Mouse (Mus musculus): ENCODE data around the gene Il9. TPM values are rescaled to one million over a fixed set of nuclear protein-coding genes. Genes with fewer than 3 reads are reported as not detected.

Gene Il9
- polyA plus RNA-seq, 1 experiment = not detected

DNA sequence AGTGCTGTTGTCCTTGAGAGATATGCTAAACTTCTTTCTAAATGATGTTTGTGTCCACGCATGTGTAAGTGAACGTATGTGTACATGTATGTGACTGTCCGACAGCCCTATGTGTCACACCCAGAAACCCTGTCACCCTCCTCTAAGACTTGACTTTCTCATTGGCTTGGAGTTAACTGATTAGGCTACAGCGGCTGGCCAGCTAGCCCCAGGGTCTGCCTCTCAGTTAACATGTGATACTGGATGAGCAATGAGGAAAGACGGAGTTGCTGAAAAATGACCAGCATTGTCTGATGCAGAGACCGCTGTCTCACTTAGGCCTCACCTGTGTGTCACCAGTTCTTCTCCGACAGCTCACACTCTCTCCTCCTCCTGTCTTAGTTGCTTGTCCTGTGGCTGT lies 45.8 kb upstream of the Il9 start:
- H3K4me2 ChIP-seq (ENCODE audit: low read depth) = no peak overlapping the region
- H3K27me3 ChIP-seq (ENCODE audit: control insufficient read depth, insufficient read depth, insufficient read length) = peaks cover 20% of the 10 kb centered on the region
- H3K36me3 ChIP-seq (ENCODE audit: control insufficient read depth, insufficient read depth) = no peaks in the 10 kb centered on the region
- no peak overlapping the region for H3ac ChIP-seq (ENCODE audit: control insufficient read depth, insufficient read length)
- H3K79me2 ChIP-seq (ENCODE audit: control insufficient read depth, insufficient read depth) = no peaks in the 10 kb centered on the region
- no peak overlapping the region for H3K4me3 ChIP-seq
- TF ChIP-seq MYOG (IDR thresholded peaks at IDR 0.05; ENCODE audit: control insufficient read depth in 1 of 3, insufficient read depth in 1 of 3, insufficient read length in 2 of 3, low read depth in 2 of 3) (no peak), MAX (IDR thresholded peaks at IDR 0.05; ENCODE audit: low read depth) (no peak), SRF (IDR thresholded peaks at IDR 0.05; ENCODE audit: control insufficient read depth, insufficient read length, low read depth) (no peak), POLR2AphosphoS2 (IDR thresholded peaks at IDR 0.05; ENCODE audit: insufficient read length, low read depth) (no peak), E2F4 (IDR thresholded peaks at IDR 0.05; ENCODE audit: insufficient read depth) (no peak), REST (IDR thresholded peaks at IDR 0.05; ENCODE audit: insufficient read depth, insufficient read length) (no peak), CEBPB (IDR thresholded peaks at IDR 0.05; ENCODE audit: insufficient read depth, poor library complexity, severe bottlenecking) (no peak), TCF3 (IDR thresholded peaks at IDR 0.05; ENCODE audit: insufficient read length, low read depth) (no peak), MYOD1 (IDR thresholded peaks at IDR 0.05; ENCODE audit: control insufficient read depth in 1 of 3, insufficient read length in 2 of 3, low read depth in 2 of 3) (no peak), USF1 (IDR thresholded peaks at IDR 0.05; ENCODE audit: low read depth) (no peak), TCF12 (IDR thresholded peaks at IDR 0.05; ENCODE audit: insufficient read depth, poor library complexity, severe bottlenecking) (no peak), POLR2A (IDR thresholded peaks at IDR 0.05; ENCODE audit: insufficient read length, low read depth) (no peak)

DNA sequence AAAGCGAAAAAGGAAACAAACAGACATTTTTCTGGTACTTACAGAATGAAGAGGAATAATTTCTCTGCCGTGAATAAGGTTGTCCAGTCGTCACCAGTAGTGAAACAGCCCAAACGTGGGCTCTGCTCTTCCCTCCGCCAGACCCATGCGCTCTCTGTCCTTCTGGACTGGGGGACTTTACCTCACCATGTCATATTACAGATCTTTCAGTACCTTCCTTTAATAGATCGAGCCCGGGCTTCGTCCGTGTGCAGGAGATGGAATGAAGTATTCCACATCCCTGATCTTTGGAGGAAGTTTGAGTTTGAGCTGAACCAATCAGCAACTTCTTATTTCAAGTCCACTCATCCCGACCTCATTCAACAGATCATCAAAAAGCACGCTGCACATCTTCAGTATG lies 44.8 kb upstream of the Il9 start:
- H3K4me2 ChIP-seq (ENCODE audit: low read depth) = no peak overlapping the region
- H3K79me2 ChIP-seq (ENCODE audit: control insufficient read depth, insufficient read depth) = no peaks in the 10 kb centered on the region
- no peak overlapping the region for H3K4me3 ChIP-seq
- H3K36me3 ChIP-seq (ENCODE audit: control insufficient read depth, insufficient read depth) = no peaks in the 10 kb centered on the region
- H3ac ChIP-seq (ENCODE audit: control insufficient read depth, insufficient read length) = no peak overlapping the region
- TF ChIP-seq TCF3 (IDR thresholded peaks at IDR 0.05; ENCODE audit: insufficient read length, low read depth) = no peak
- no peak for TF ChIP-seq E2F4 (IDR thresholded peaks at IDR 0.05; ENCODE audit: insufficient read depth)
- TF ChIP-seq MYOD1 (IDR thresholded peaks at IDR 0.05; ENCODE audit: control insufficient read depth in 1 of 3, insufficient read length in 2 of 3, low read depth in 2 of 3) = no peak
- TF ChIP-seq SRF (IDR thresholded peaks at IDR 0.05; ENCODE audit: control insufficient read depth, insufficient read length, low read depth) = no peak
- TF ChIP-seq MYOG (IDR thresholded peaks at IDR 0.05; ENCODE audit: control insufficient read depth in 1 of 3, insufficient read depth in 1 of 3, insufficient read length in 2 of 3, low read depth in 2 of 3) = no peak
- no peak for TF ChIP-seq POLR2A (IDR thresholded peaks at IDR 0.05; ENCODE audit: insufficient read length, low read depth)
- TF ChIP-seq MAX (IDR thresholded peaks at IDR 0.05; ENCODE audit: low read depth) = no peak
- TF ChIP-seq POLR2AphosphoS2 (IDR thresholded peaks at IDR 0.05; ENCODE audit: insufficient read length, low read depth) = no peak
- no peak for TF ChIP-seq USF1 (IDR thresholded peaks at IDR 0.05; ENCODE audit: low read depth)
- TF ChIP-seq CEBPB (IDR thresholded peaks at IDR 0.05; ENCODE audit: insufficient read depth, poor library complexity, severe bottlenecking) = no peak
- TF ChIP-seq REST (IDR thresholded peaks at IDR 0.05; ENCODE audit: insufficient read depth, insufficient read length) = no peak
- H3K27me3 ChIP-seq (ENCODE audit: control insufficient read depth, insufficient read depth, insufficient read length) = peaks cover 20% of the 10 kb centered on the region

GRCm38 (mm10) chr13:56522821-56523167 lies 40.7 kb upstream of the Il9 start:
- Histone ChIP-seq H3K4me3 (peak overlapping the region; percentile 19), H3K4me2 (ENCODE audit: low read depth) (peak overlapping the region; percentile 92), H3K36me3 (ENCODE audit: control insufficient read depth, insufficient read depth) (no peaks in the 10 kb centered on the region), H3K27me3 (ENCODE audit: control insufficient read depth, insufficient read depth, insufficient read length) (peaks cover 2% of the 10 kb centered on the region), H3K79me2 (ENCODE audit: control insufficient read depth, insufficient read depth) (no peaks in the 10 kb centered on the region), H3ac (ENCODE audit: control insufficient read depth, insufficient read length) (no peak overlapping the region)
- TF ChIP-seq TCF12 (IDR thresholded peaks at IDR 0.05; ENCODE audit: insufficient read depth, poor library complexity, severe bottlenecking) (no peak), POLR2A (IDR thresholded peaks at IDR 0.05; ENCODE audit: insufficient read length, low read depth) (no peak)

DNA sequence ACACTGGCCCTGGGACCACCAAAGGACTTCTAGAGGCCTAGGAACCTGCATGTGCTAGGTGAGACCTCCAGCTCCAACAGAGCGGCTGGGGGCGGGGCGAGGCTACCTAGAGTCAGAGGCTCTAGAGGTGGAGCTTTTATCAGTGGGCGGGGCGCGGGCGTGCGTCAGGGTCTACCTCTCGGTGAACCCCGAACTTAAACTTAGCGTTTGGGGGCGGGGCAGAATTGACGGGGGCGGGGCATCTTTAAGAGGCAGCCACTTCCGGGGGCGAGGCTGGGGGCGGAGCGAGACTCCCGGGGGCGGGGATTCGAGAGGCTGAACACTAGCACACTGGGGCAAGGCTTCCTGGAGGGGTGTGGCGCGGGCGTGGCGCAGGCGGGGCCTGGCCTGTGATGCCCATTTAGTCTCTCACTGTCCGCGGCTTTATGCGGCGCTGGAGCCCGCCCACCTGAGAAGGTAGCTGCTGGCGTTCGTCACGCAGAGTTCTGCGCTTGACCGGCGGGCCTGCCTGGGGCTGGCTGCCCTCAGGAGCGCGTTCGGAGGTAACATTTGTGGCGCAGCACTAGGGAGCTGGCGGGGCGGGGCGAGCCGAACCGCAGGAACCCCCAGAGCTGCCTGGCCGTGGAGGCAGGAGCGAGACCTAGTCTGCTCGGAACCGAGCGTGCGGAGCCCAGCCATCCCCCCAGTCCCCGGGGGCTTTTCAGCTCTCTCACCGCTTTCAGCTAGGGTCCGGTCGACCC lies 40.2 kb upstream of the Il9 start, which contains the start of gene Fbxl21:
TSS of gene Fbxl21 (plus strand) at position 392 of the 740 bp plus-strand sequence.
- Histone ChIP-seq H3K4me2 (ENCODE audit: low read depth) (peak within 1 kb of the TSS; percentile 92), H3K36me3 (ENCODE audit: control insufficient read depth, insufficient read depth) (no peaks in the 10 kb centered on the region), H3ac (ENCODE audit: control insufficient read depth, insufficient read length) (no peak within 1 kb of the TSS), H3K79me2 (ENCODE audit: control insufficient read depth, insufficient read depth) (no peaks in the 10 kb centered on the region), H3K27me3 (ENCODE audit: control insufficient read depth, insufficient read depth, insufficient read length) (no peaks in the 10 kb centered on the region), H3K4me3 (peak within 1 kb of the TSS; percentile 19)
- TF ChIP-seq SRF (IDR thresholded peaks at IDR 0.05; ENCODE audit: control insufficient read depth, insufficient read length, low read depth) (no peak), TCF12 (IDR thresholded peaks at IDR 0.05; ENCODE audit: insufficient read depth, poor library complexity, severe bottlenecking) (no peak), E2F4 (IDR thresholded peaks at IDR 0.05; ENCODE audit: insufficient read depth) (no peak), REST (IDR thresholded peaks at IDR 0.05; ENCODE audit: insufficient read depth, insufficient read length) (no peak), MAX (IDR thresholded peaks at IDR 0.05; ENCODE audit: low read depth) (no peak), USF1 (IDR thresholded peaks at IDR 0.05; ENCODE audit: low read depth) (no peak), POLR2AphosphoS2 (IDR thresholded peaks at IDR 0.05; ENCODE audit: insufficient read length, low read depth) (no peak)

- peaks cover 5% of the 10 kb centered on the region for H3K27me3 ChIP-seq (ENCODE audit: control insufficient read depth, insufficient read depth, insufficient read length)
- no peak overlapping the region for H3ac ChIP-seq (ENCODE audit: control insufficient read depth, insufficient read length)
- no peaks in the 10 kb centered on the region for H3K79me2 ChIP-seq (ENCODE audit: control insufficient read depth, insufficient read depth)
- no peaks in the 10 kb centered on the region for H3K36me3 ChIP-seq (ENCODE audit: control insufficient read depth, insufficient read depth)
- no peak overlapping the region for H3K4me2 ChIP-seq (ENCODE audit: low read depth)
- H3K4me3 ChIP-seq = no peak overlapping the region
- no peak for TF ChIP-seq MYOD1 (IDR thresholded peaks at IDR 0.05; ENCODE audit: control insufficient read depth in 1 of 3, insufficient read length in 2 of 3, low read depth in 2 of 3)
- no peak for TF ChIP-seq TCF3 (IDR thresholded peaks at IDR 0.05; ENCODE audit: insufficient read length, low read depth)
- no peak for TF ChIP-seq POLR2A (IDR thresholded peaks at IDR 0.05; ENCODE audit: insufficient read length, low read depth)
- TF ChIP-seq SRF (IDR thresholded peaks at IDR 0.05; ENCODE audit: control insufficient read depth, insufficient read length, low read depth) = no peak
- no peak for TF ChIP-seq REST (IDR thresholded peaks at IDR 0.05; ENCODE audit: insufficient read depth, insufficient read length)
- TF ChIP-seq MAX (IDR thresholded peaks at IDR 0.05; ENCODE audit: low read depth) = no peak
- no peak for TF ChIP-seq E2F4 (IDR thresholded peaks at IDR 0.05; ENCODE audit: insufficient read depth)
- TF ChIP-seq TCF12 (IDR thresholded peaks at IDR 0.05; ENCODE audit: insufficient read depth, poor library complexity, severe bottlenecking) = no peak
- no peak for TF ChIP-seq CEBPB (IDR thresholded peaks at IDR 0.05; ENCODE audit: insufficient read depth, poor library complexity, severe bottlenecking)
- no peak for TF ChIP-seq USF1 (IDR thresholded peaks at IDR 0.05; ENCODE audit: low read depth)
- no peak for TF ChIP-seq POLR2AphosphoS2 (IDR thresholded peaks at IDR 0.05; ENCODE audit: insufficient read length, low read depth)
- TF ChIP-seq MYOG (IDR thresholded peaks at IDR 0.05; ENCODE audit: control insufficient read depth in 1 of 3, insufficient read depth in 1 of 3, insufficient read length in 2 of 3, low read depth in 2 of 3) = no peak
Observed at GRCm38 (mm10) chr13:56516816-56517215, 34.8 kb upstream of the Il9 start.
